Mouse (Mus musculus) embryonic facial prominence, embryonic 14.5 days (tissue): Measurements from ENCODE around the gene Wdr31. TPM values are rescaled to one million over a fixed set of nuclear protein-coding genes. Genes with fewer than 3 reads are reported as not detected.

ENCODE experiments used
- ATAC-seq: fragments of 200-750 bp; cut with Nextera tagmentation; 2 replicates; pipeline ENCODE4 v1.8.0; 2017; ENCODE audit warnings: low read depth, moderate number of reproducible peaks, moderate TSS enrichment
- DNase-seq: peaks from one replicate; pipeline ENCODE4 v3.0.0-alpha.2; 2015; ENCODE audit warnings: low spot score
- H3K27ac ChIP-seq: fragments of 300-500 bp; sonication (generic); replicated peaks from 2 replicates; pipeline ENCODE4 v1.5.1; 2014; ENCODE audit warnings: low read depth, mild to moderate bottlenecking, low read length, moderate library complexity
- H3K27me3 ChIP-seq: fragments of 300-500 bp; sonication (generic); replicated peaks from 2 replicates; pipeline ENCODE4 v1.6.1; 2014; ENCODE audit warnings: low read length; ENCODE audit not compliant: control insufficient read depth, insufficient read depth
- H3K36me3 ChIP-seq: fragments of 300-500 bp; sonication (generic); 2 replicates; pipeline ENCODE4 v1.6.1; 2014; ENCODE audit warnings: low read length, mixed read lengths; ENCODE audit not compliant: control insufficient read depth, insufficient read depth
- H3K4me1 ChIP-seq: fragments of 300-500 bp; sonication (generic); 2 replicates; pipeline ENCODE4 v1.6.1; 2014; ENCODE audit warnings: antibody characterized with exemption, low read length; ENCODE audit not compliant: control insufficient read depth, insufficient read depth
- H3K4me2 ChIP-seq: fragments of 300-500 bp; sonication (generic); 2 replicates; pipeline ENCODE4 v1.6.1; 2014; ENCODE audit warnings: low read depth, mild to moderate bottlenecking, low read length, moderate library complexity, mixed read lengths
- H3K4me3 ChIP-seq: fragments of 300-500 bp; sonication (generic); 2 replicates; pipeline ENCODE4 v1.5.1; 2014; ENCODE audit warnings: low read depth, mild to moderate bottlenecking, low read length
- H3K9ac ChIP-seq: fragments of 300-500 bp; sonication (generic); 2 replicates; pipeline ENCODE4 v1.6.1; 2014; ENCODE audit warnings: low read depth, mild to moderate bottlenecking, low read length, moderate library complexity, mixed read lengths
- H3K9me3 ChIP-seq: fragments of 300-500 bp; sonication (generic); 2 replicates; pipeline ENCODE4 v1.6.1; 2016; ENCODE audit warnings: low read length; ENCODE audit not compliant: control insufficient read depth
- WGBS: fragments of 180-500 bp; shearing (Covaris S2); extraction: QIAGEN DNeasy Blood & Tissue Kit; methylation state at CpG from one replicate; pipeline ENCODE4 v1.1.7; 2014; 5-methylcytosine and 5-hydroxymethylcytosine counted together
- polyA plus RNA-seq: library from polyadenylated mRNA; unstranded; fragments of >200 nt; fragmentation: Nextera tagmentation; extraction: Ambion mirVana; gene quantifications from 2 replicates; pipeline ENCODE4 v1.2.1, GENCODE M21; 2014

The Wdr31 gene
- polyA plus RNA-seq, 1 experiment from 2014 or later, result 5.3 TPM

GRCm38 (mm10) chr4:62515490-62515889, 44.8 kb upstream of the Wdr31 start:
- 82% methylated on average over 3 of the region's 3 CpGs for WGBS
- peaks cover 34% of the 10 kb centered on the region for H3K36me3 ChIP-seq
- H3K4me3 ChIP-seq, result no peak overlapping the region
- H3K9me3 ChIP-seq, result no peaks in the 10 kb centered on the region
- H3K4me1 ChIP-seq, result peaks cover 27% of the 10 kb centered on the region
- no peak overlapping the region for H3K9ac ChIP-seq
- no peak overlapping the region for H3K27ac ChIP-seq
- DNase-seq (no peak), ATAC-seq (no peak)
- H3K4me2 ChIP-seq, result no peak overlapping the region
- no peaks in the 10 kb centered on the region for H3K27me3 ChIP-seq

DNA sequence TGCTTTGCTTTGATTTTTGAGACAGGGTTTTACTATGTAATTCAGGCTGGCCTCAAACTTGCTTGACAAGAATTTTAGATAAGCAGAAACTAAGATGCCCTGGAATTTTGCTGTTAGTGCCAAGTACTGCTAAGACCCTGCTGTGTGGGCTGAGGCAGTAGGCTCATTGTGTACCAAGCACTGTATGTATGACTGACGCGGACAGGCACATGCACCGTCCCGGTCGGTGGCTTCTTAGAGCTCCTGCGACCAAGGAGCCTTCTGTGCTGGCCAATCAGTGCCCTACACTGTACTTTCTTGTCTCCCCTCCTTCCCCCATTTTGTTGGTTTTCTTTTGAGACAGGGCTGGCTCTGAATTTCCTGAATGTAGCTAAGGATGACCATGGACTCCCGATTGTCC, 44.3 kb upstream of the Wdr31 start:
- H3K4me3 ChIP-seq, result no peak overlapping the region
- peak; percentile 73 for DNase-seq
- H3K9ac ChIP-seq, result no peak overlapping the region
- H3K36me3 ChIP-seq, result peaks cover 39% of the 10 kb centered on the region
- 82% methylated on average over 7 of the region's 7 CpGs for WGBS
- peaks cover 24% of the 10 kb centered on the region for H3K4me1 ChIP-seq
- H3K27ac ChIP-seq, result no peak overlapping the region
- no peaks in the 10 kb centered on the region for H3K27me3 ChIP-seq
- H3K9me3 ChIP-seq, result no peaks in the 10 kb centered on the region
- no peak overlapping the region for H3K4me2 ChIP-seq
- ATAC-seq, result peak; percentile 28; the same call in 1 of the 2 replicates

DNA sequence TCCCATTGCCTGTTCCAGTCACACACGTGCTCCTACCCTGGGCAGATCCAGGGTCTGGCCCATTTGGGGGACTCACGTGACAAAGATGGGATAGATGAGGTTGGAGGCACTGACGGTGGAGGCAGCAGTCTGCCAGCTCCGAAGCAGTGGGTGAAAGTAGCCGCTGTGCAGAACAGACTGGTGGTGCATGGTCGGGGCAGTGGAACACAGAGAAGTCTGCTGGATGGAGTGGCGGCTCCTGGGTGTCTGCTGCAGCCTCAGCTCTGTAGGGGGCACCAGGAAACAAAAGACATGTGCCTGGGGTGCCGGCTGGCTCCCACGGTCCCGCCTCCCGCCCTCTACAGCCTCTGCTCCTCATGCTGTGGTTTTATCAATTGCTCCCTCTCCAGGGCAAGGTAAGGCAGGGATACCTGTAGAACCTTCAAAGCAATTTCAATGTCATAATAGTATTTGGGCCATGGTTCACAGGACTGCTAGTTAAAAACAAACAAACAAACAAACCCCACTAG, 43.4 kb upstream of the Wdr31 start:
- Histone ChIP-seq H3K27ac (no peak overlapping the region), H3K9ac (no peak overlapping the region), H3K9me3 (no peaks in the 10 kb centered on the region), H3K4me2 (no peak overlapping the region), H3K4me3 (no peak overlapping the region), H3K27me3 (no peaks in the 10 kb centered on the region), H3K4me1 (peaks cover 24% of the 10 kb centered on the region), H3K36me3 (peaks cover 49% of the 10 kb centered on the region)
- WGBS, result 51% methylated on average over 8 of the region's 11 CpGs
- ATAC-seq, result no peak
- DNase-seq, result no peak

- no peak overlapping the region for H3K4me2 ChIP-seq
These were observed 39.2 kb upstream of the Wdr31 start for GRCm38 (mm10) chr4:62509946-62510345.

GRCm38 (mm10) chr4:62508839-62509238, 38.1 kb upstream of the Wdr31 start:
- no peak overlapping the region for H3K9ac ChIP-seq
- 95% methylated on average over 5 of the region's 5 CpGs for WGBS
- no peak overlapping the region for H3K4me3 ChIP-seq
- no peaks in the 10 kb centered on the region for H3K4me1 ChIP-seq
- H3K4me2 ChIP-seq, result no peak overlapping the region
- H3K9me3 ChIP-seq, result no peaks in the 10 kb centered on the region
- peaks cover 61% of the 10 kb centered on the region for H3K36me3 ChIP-seq
- DNase-seq, result no peak
- ATAC-seq, result no peak
- no peaks in the 10 kb centered on the region for H3K27me3 ChIP-seq
- no peak overlapping the region for H3K27ac ChIP-seq

More at GRCm38 (mm10) chr4:62509946-62510345, 39.2 kb upstream of the Wdr31 start:
- Histone ChIP-seq H3K4me3 (no peak overlapping the region), H3K4me1 (no peaks in the 10 kb centered on the region), H3K9me3 (no peaks in the 10 kb centered on the region), H3K36me3 (peaks cover 63% of the 10 kb centered on the region), H3K27me3 (no peaks in the 10 kb centered on the region), H3K27ac (no peak overlapping the region), H3K9ac (no peak overlapping the region)
- no peak for DNase-seq
- WGBS, result 92% methylated on average over 11 of the region's 11 CpGs
- no peak for ATAC-seq

DNA sequence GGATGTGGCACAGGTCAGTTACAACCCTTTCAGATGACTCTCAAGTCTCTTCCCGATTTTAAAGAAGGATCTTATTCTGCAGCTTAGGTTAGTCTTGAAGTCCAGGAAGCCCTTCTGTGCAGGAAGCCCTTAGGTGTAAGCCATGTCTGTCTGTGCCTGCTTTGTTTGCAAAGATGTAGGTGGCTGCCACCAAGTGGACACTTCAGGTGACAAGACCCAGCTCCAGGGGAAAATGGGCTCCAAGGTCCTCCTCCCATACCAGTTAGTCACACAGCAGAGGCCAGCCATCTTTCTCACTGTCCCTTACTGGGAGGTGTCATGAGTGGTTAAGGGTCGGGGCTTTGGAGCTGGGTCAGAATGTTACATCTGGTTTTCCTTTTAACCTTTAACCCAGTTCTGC, 36.1 kb upstream of the Wdr31 start:
- Histone ChIP-seq H3K4me1 (0 out of 2 replicates have a peak, but pooled peaks cover 3% of the 10 kb centered on the region), H3K36me3 (peaks cover 42% of the 10 kb centered on the region), H3K27ac (no peak overlapping the region), H3K9me3 (no peaks in the 10 kb centered on the region), H3K4me3 (no peak overlapping the region), H3K27me3 (no peaks in the 10 kb centered on the region), H3K9ac (no peak overlapping the region), H3K4me2 (no peak overlapping the region)
- DNase-seq (peak; percentile 16), ATAC-seq (no peak)
- 55% methylated on average over 2 of the region's 2 CpGs for WGBS

- DNase-seq, result no peak
- Histone ChIP-seq H3K27me3 (no peaks in the 10 kb centered on the region), H3K4me2 (no peak overlapping the region), H3K4me3 (no peak overlapping the region), H3K9ac (no peak overlapping the region), H3K36me3 (peaks cover 34% of the 10 kb centered on the region), H3K27ac (no peak overlapping the region), H3K9me3 (no peaks in the 10 kb centered on the region), H3K4me1 (0 out of 2 replicates have a peak, but pooled peaks cover 3% of the 10 kb centered on the region)
- 80% methylated on average over 3 of the region's 3 CpGs for WGBS
- ATAC-seq, result no peak
These were observed 35.3 kb upstream of the Wdr31 start for GRCm38 (mm10) chr4:62505991-62506390.

- DNase-seq (no peak), ATAC-seq (no peak)
- peak within 1 kb of the TSS; percentile 76 for H3K4me2 ChIP-seq
- 0 out of 2 replicates have a peak, but pooled peaks cover 3% of the 10 kb centered on the region for H3K4me1 ChIP-seq
- peak within 1 kb of the TSS; percentile 79 for H3K9ac ChIP-seq
- peaks cover 23% of the 10 kb centered on the region for H3K36me3 ChIP-seq
- H3K9me3 ChIP-seq, result no peaks in the 10 kb centered on the region
- H3K27me3 ChIP-seq, result no peaks in the 10 kb centered on the region
- WGBS, result 68% methylated on average over 3 of the region's 3 CpGs
- peak within 1 kb of the TSS; percentile 78 for H3K4me3 ChIP-seq
- peak within 1 kb of the TSS; percentile 18; the same call in 1 of the 2 replicates for H3K27ac ChIP-seq
These were observed 32.8 kb upstream of the Wdr31 start, which contains the start of gene Hdhd3 for GRCm38 (mm10) chr4:62503374-62503970. Hdhd3 (minus strand) TSS chr4:62503467.

DNA sequence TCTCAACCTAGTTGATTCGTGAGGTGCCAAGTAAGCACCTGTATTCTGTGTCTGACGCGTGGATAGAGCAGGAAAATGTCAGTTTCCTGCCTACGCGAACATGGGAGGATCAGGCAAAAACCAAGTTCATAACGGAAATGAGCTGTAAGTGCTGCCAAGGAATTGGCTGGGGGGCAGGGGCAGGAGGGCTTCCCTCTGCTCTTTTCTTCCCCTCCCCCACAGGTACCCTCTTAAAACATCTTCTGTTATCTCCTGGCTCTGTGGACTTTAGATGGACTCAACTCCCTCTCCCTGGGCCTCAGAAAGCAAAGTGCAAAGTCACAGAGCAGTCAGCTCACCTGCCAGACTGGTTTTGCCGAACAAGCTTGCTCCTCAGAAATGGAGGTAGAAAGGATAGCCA, 32.3 kb upstream of the Wdr31 start:
- no peaks in the 10 kb centered on the region for H3K27me3 ChIP-seq
- H3K4me2 ChIP-seq, result no peak overlapping the region
- no peaks in the 10 kb centered on the region for H3K9me3 ChIP-seq
- H3K36me3 ChIP-seq, result peaks cover 21% of the 10 kb centered on the region
- no peak overlapping the region for H3K27ac ChIP-seq
- no peak for DNase-seq
- no peak for ATAC-seq
- no peak overlapping the region for H3K9ac ChIP-seq
- H3K4me3 ChIP-seq, result no peak overlapping the region
- 0 out of 2 replicates have a peak, but pooled peaks cover 3% of the 10 kb centered on the region for H3K4me1 ChIP-seq
- WGBS, result 75% methylated on average over 7 of the region's 7 CpGs
